Mouse (Mus musculus): Measurements from ENCODE around the gene Zfp42. TPM values are rescaled to one million over a fixed set of nuclear protein-coding genes. Genes with fewer than 3 reads are reported as not detected.

Zfp42 gene
- polyA plus RNA-seq, 1 experiment from 2014 or later: not detected

DNA sequence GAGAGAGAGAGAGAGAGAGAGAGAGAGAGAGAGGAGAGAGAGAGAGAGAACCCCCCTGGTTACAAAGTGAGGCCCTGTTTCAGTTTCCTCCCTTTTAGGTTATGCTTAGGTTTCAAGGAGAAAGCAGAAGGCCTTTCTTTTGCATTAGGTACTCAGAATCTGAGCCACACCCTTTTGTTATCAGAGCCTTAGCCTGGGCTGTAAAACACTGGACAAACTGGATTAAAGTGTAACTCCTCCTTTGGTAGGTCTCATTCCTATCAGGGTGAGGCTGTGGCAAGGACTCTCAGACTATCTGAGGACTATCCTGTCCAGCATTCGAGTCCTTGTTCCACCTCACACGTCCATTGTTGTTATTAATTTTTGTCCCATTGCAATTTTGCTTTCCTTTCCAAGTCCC lies 1.4 kb upstream of the Zfp42 start:
- peaks cover 2% of the 10 kb centered on the region; the same call in 1 of the 2 replicates for H3K9me3 ChIP-seq (ENCODE audit: control insufficient read depth, low read length)

GRCm38 (mm10) chr8:43305676-43306075 lies 1.1 kb downstream of the Zfp42 start:
- Histone ChIP-seq H3K4me3 (ENCODE audit: low read length) (no peak overlapping the region), H3K9ac (ENCODE audit: low read depth, low read length) (no peak overlapping the region), H3K27me3 (replicated peaks; ENCODE audit: control insufficient read depth, insufficient read depth, low read length) (no peaks in the 10 kb centered on the region), H3K27ac (ENCODE audit: low read depth, low read length) (no peak overlapping the region), H3K9me3 (ENCODE audit: control insufficient read depth, low read length) (peaks cover 2% of the 10 kb centered on the region; the same call in 1 of the 2 replicates), H3K4me1 (ENCODE audit: control insufficient read depth, insufficient read depth, low read depth, low read length) (no peaks in the 10 kb centered on the region), H3K4me2 (ENCODE audit: low read length) (no peak overlapping the region), H3K36me3 (ENCODE audit: control insufficient read depth, insufficient read depth, low read length) (no peaks in the 10 kb centered on the region)
- ATAC-seq: no peak
- WGBS: 96% methylated on average over 14 of the region's 14 CpGs

More for the DNA sequence above, 1.4 kb upstream of the Zfp42 start:
- no peaks in the 10 kb centered on the region for H3K36me3 ChIP-seq (ENCODE audit: control insufficient read depth, insufficient read depth, low read length)
- no peaks in the 10 kb centered on the region for H3K4me1 ChIP-seq (ENCODE audit: control insufficient read depth, insufficient read depth, low read depth, low read length)
- H3K27me3 ChIP-seq (replicated peaks; ENCODE audit: control insufficient read depth, insufficient read depth, low read length): no peaks in the 10 kb centered on the region
- no peak overlapping the region for H3K27ac ChIP-seq (ENCODE audit: low read depth, low read length)
- H3K4me2 ChIP-seq (ENCODE audit: low read length): no peak overlapping the region
- WGBS: 87% methylated on average over 2 of the region's 2 CpGs
- ATAC-seq: no peak
- no peak overlapping the region for H3K4me3 ChIP-seq (ENCODE audit: low read length)
- H3K9ac ChIP-seq (ENCODE audit: low read depth, low read length): no peak overlapping the region

- Histone ChIP-seq H3K4me2 (ENCODE audit: low read length) (no peak overlapping the region), H3K36me3 (ENCODE audit: control insufficient read depth, insufficient read depth, low read length) (no peaks in the 10 kb centered on the region), H3K4me3 (ENCODE audit: low read length) (no peak overlapping the region), H3K9ac (ENCODE audit: low read depth, low read length) (no peak overlapping the region), H3K27me3 (replicated peaks; ENCODE audit: control insufficient read depth, insufficient read depth, low read length) (no peaks in the 10 kb centered on the region), H3K4me1 (ENCODE audit: control insufficient read depth, insufficient read depth, low read depth, low read length) (no peaks in the 10 kb centered on the region), H3K27ac (ENCODE audit: low read depth, low read length) (no peak overlapping the region), H3K9me3 (ENCODE audit: control insufficient read depth, low read length) (no peaks in the 10 kb centered on the region)
- no peak for ATAC-seq
- WGBS: 73% methylated on average over 5 of the region's 5 CpGs
These were observed 7.0 kb downstream of the Zfp42 start for GRCm38 (mm10) chr8:43299796-43300195.

- no peak overlapping the region for H3K4me2 ChIP-seq (ENCODE audit: low read length)
- H3K9ac ChIP-seq (ENCODE audit: low read depth, low read length): no peak overlapping the region
- H3K27me3 ChIP-seq (replicated peaks; ENCODE audit: control insufficient read depth, insufficient read depth, low read length): no peaks in the 10 kb centered on the region
- H3K27ac ChIP-seq (ENCODE audit: low read depth, low read length): no peak overlapping the region
- H3K4me1 ChIP-seq (ENCODE audit: control insufficient read depth, insufficient read depth, low read depth, low read length): no peaks in the 10 kb centered on the region
- no peaks in the 10 kb centered on the region for H3K9me3 ChIP-seq (ENCODE audit: control insufficient read depth, low read length)
- H3K4me3 ChIP-seq (ENCODE audit: low read length): no peak overlapping the region
- no peak for ATAC-seq
- H3K36me3 ChIP-seq (ENCODE audit: control insufficient read depth, insufficient read depth, low read length): no peaks in the 10 kb centered on the region
- WGBS: 91% methylated on average over 21 of the region's 21 CpGs
These were observed 11.0 kb downstream of the Zfp42 start for GRCm38 (mm10) chr8:43295826-43296225.

GRCm38 (mm10) chr8:43294191-43294590 lies 12.6 kb downstream of the Zfp42 start:
- no peaks in the 10 kb centered on the region for H3K36me3 ChIP-seq (ENCODE audit: control insufficient read depth, insufficient read depth, low read length)
- H3K4me3 ChIP-seq (ENCODE audit: low read length): no peak overlapping the region
- no peaks in the 10 kb centered on the region for H3K4me1 ChIP-seq (ENCODE audit: control insufficient read depth, insufficient read depth, low read depth, low read length)
- no peak for ATAC-seq
- no peak overlapping the region for H3K9ac ChIP-seq (ENCODE audit: low read depth, low read length)
- WGBS: 94% methylated on average over 4 of the region's 4 CpGs
- no peaks in the 10 kb centered on the region for H3K9me3 ChIP-seq (ENCODE audit: control insufficient read depth, low read length)
- no peak overlapping the region for H3K27ac ChIP-seq (ENCODE audit: low read depth, low read length)
- H3K4me2 ChIP-seq (ENCODE audit: low read length): no peak overlapping the region
- no peaks in the 10 kb centered on the region for H3K27me3 ChIP-seq (replicated peaks; ENCODE audit: control insufficient read depth, insufficient read depth, low read length)

DNA sequence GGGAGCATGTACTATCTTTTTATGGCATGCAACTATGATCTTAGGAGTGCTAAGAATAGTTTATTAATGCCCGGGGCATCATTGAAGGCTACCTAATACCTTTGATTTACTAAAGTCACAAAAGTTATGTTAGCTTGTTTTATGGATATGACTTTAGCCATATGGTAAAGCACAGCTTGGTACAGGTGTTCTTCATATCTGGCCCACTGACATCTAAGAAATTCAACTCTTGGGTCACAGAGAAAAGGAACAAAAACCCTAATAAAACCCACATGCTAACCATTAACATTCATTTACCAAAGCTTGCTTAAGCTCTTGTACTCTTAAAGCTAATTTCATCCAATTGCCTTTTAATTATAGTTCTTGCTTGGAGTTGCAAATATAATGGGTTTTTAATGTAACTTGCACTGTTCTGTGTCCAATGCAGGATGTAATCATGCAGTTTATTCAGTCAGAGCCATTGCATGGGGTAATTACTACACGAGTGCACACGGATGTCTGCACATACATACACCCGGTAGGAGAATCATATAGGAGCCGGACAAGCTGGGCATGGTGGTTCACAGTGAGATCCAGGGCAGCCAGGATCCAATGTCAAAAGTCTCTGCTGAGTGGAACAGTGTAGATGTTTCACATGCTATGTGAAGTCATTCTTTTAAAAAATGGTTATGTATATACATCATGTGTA lies 16.2 kb downstream of the Zfp42 start:
- H3K9me3 ChIP-seq (ENCODE audit: control insufficient read depth, low read length): no peaks in the 10 kb centered on the region
- no peaks in the 10 kb centered on the region for H3K4me1 ChIP-seq (ENCODE audit: control insufficient read depth, insufficient read depth, low read depth, low read length)
- no peaks in the 10 kb centered on the region for H3K36me3 ChIP-seq (ENCODE audit: control insufficient read depth, insufficient read depth, low read length)
- no peak overlapping the region for H3K27ac ChIP-seq (ENCODE audit: low read depth, low read length)
- no peaks in the 10 kb centered on the region for H3K27me3 ChIP-seq (replicated peaks; ENCODE audit: control insufficient read depth, insufficient read depth, low read length)
- WGBS: 84% methylated on average over 5 of the region's 5 CpGs
- no peak overlapping the region for H3K4me2 ChIP-seq (ENCODE audit: low read length)
- no peak for ATAC-seq
- H3K9ac ChIP-seq (ENCODE audit: low read depth, low read length): no peak overlapping the region
- no peak overlapping the region for H3K4me3 ChIP-seq (ENCODE audit: low read length)

- Histone ChIP-seq H3K27ac (ENCODE audit: low read depth, low read length) (no peak overlapping the region), H3K4me1 (ENCODE audit: control insufficient read depth, insufficient read depth, low read depth, low read length) (no peaks in the 10 kb centered on the region), H3K4me2 (ENCODE audit: low read length) (no peak overlapping the region), H3K4me3 (ENCODE audit: low read length) (no peak overlapping the region), H3K36me3 (ENCODE audit: control insufficient read depth, insufficient read depth, low read length) (no peaks in the 10 kb centered on the region), H3K27me3 (replicated peaks; ENCODE audit: control insufficient read depth, insufficient read depth, low read length) (no peaks in the 10 kb centered on the region), H3K9ac (ENCODE audit: low read depth, low read length) (no peak overlapping the region), H3K9me3 (ENCODE audit: control insufficient read depth, low read length) (no peaks in the 10 kb centered on the region)
- no peak for ATAC-seq
- 92% methylated on average over 5 of the region's 5 CpGs for WGBS
These were observed 17.0 kb downstream of the Zfp42 start for GRCm38 (mm10) chr8:43289781-43290180.

DNA sequence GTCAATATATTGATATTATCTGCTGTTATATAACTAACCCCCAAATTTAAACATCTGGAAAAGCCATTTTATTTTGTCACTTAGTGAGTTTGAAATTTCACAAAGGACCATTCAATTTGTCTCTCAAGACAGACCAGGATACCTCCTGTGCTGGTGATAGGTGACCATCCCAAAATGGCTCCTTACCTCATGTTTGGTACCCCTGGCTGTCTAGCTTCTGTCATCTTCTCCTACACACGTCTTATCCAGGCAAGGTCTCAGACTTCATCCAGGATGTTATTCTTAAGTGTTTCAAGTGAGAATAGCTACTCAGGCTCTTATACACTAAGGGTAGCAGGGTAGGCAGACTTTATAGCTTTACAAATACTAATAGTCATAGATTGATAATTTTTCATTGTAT lies 17.9 kb downstream of the Zfp42 start:
- Histone ChIP-seq H3K27me3 (replicated peaks; ENCODE audit: control insufficient read depth, insufficient read depth, low read length) (no peaks in the 10 kb centered on the region), H3K4me1 (ENCODE audit: control insufficient read depth, insufficient read depth, low read depth, low read length) (no peaks in the 10 kb centered on the region), H3K36me3 (ENCODE audit: control insufficient read depth, insufficient read depth, low read length) (no peaks in the 10 kb centered on the region), H3K4me2 (ENCODE audit: low read length) (no peak overlapping the region), H3K9me3 (ENCODE audit: control insufficient read depth, low read length) (no peaks in the 10 kb centered on the region), H3K27ac (ENCODE audit: low read depth, low read length) (no peak overlapping the region), H3K4me3 (ENCODE audit: low read length) (no peak overlapping the region), H3K9ac (ENCODE audit: low read depth, low read length) (no peak overlapping the region)
- 85% methylated on average over 1 of the region's 1 CpGs for WGBS
- ATAC-seq: no peak

GRCm38 (mm10) chr8:43287456-43287855 lies 19.3 kb downstream of the Zfp42 start:
- ATAC-seq: no peak
- Histone ChIP-seq H3K9me3 (ENCODE audit: control insufficient read depth, low read length) (no peaks in the 10 kb centered on the region), H3K4me2 (ENCODE audit: low read length) (no peak overlapping the region), H3K36me3 (ENCODE audit: control insufficient read depth, insufficient read depth, low read length) (no peaks in the 10 kb centered on the region), H3K4me1 (ENCODE audit: control insufficient read depth, insufficient read depth, low read depth, low read length) (no peaks in the 10 kb centered on the region), H3K27me3 (replicated peaks; ENCODE audit: control insufficient read depth, insufficient read depth, low read length) (no peaks in the 10 kb centered on the region), H3K9ac (ENCODE audit: low read depth, low read length) (no peak overlapping the region), H3K27ac (ENCODE audit: low read depth, low read length) (no peak overlapping the region), H3K4me3 (ENCODE audit: low read length) (no peak overlapping the region)
- whole genome bisulfite sequencing: 89% methylated on average over 6 of the region's 6 CpGs
